Mouse (Mus musculus) left cerebral cortex, adult 2 months (tissue): ENCODE measurements around the gene Galp. TPM values are rescaled to one million over a fixed set of nuclear protein-coding genes. Genes with fewer than 3 reads are reported as not detected.
A peak's percentile ranks its signal among the peaks of the same experiment; 100 is the strongest.
"Not testable (repeated sequence)": the region's sequence is repeated elsewhere in the genome, so short reads cannot be mapped to it uniquely, and the experiment has no call there.

Source experiments
- DNase-seq, 2 experiments: peaks; one replicate each; pipeline ENCODE4 v3.0.0; 2021 to 2022; ENCODE audit warnings: low spot score in 2 of 2, mixed read lengths in 1 of 2; ENCODE audit errors: extremely low spot score in 1 of 2
- H3K27ac ChIP-seq: fragments of 200-600 bp; 2 replicates; pipeline ENCODE4 v1.8.1; 2022
- H3K4me3 ChIP-seq: fragments of 200-600 bp; 2 replicates; pipeline ENCODE4 v1.8.1; 2022
- CTCF ChIP-seq: fragments of 200-600 bp; IDR thresholded peaks from 2 replicates; pipeline ENCODE4 v1.8.1; 2022; ENCODE audit warnings: antibody characterized with exemption, mild to moderate bottlenecking, moderate library complexity
- intact Hi-C: fragments of 180-260 bp; cut with DNase I; formaldehyde crosslinking; loops from one replicate; pipeline ENCODE4 v1.15.1; 2025
- total RNA-seq, 2 experiments: library from RNA; stranded (reverse); gene quantifications; 2 replicates each; pipeline ENCODE4 v1.2.3; 2021

Galp gene
- total RNA-seq, 2 experiments from 2014 or later, result not detected

DNA sequence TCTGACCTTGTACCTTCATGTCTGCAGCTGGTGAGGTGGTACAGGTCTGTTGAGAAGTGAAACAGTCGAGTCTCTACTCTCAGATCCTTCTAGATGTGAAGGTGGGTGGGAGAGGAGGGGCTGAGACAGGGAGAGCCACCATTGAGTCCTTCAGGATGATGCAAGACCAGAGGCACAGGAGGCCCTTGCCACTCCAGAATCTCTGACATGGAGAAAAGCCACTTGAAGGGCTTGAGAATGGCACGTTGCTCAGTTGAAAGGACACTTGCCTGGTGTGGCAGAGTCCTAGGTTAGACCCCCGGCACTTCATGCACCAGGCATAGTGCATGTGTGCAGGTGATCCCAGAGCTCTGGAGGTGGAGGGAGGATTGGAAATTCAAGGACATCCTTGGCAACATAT lies 35.3 kb upstream of the Galp start:
- Histone ChIP-seq H3K27ac (no peak overlapping the region), H3K4me3 (no peak overlapping the region)
- no peak for DNase-seq
- TF ChIP-seq CTCF, result no peak
- intact Hi-C loops, result no loop called here

DNA sequence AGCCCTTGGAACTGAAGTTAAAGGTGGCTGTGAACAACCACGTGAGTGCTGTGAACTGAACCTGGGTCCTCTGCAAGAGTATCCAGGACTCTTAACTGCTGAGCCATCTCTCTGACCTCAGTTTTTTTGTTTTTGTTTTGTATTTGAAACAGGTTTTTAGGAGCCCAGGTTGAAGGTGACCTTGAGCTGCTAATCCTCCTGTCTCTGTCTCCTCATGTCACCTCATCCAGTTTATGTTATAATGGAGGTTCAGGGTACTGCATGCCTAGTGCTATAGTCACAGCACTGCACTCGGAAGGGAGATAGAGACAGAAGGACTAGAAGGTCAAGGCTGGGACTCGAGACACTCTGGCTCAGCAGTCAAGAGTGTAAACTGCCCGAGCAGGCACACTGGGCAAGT lies 34.7 kb upstream of the Galp start:
- intact Hi-C loops, result no loop called here
- no peak for DNase-seq
- no peak for TF ChIP-seq CTCF

DNA sequence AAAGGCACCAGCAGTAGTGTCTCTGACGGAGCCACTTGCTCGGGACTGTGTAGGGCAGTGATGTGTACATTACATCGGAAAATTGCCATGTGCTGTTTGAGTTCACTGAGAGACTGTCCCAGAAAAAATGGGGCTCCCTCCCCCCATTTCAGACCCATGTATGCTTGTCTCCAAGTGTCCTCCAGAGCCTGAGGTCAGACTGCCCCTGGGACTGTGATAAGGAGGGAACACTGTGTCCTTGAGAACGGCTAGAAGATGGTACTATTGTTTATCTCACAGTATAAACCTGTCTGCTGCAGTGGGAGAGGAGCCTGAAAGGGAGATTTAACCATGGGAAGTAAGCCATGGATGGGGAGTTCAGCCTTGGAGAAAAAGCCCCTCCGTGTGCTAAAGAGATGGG lies 32.2 kb upstream of the Galp start:
- no peak for DNase-seq
- intact Hi-C loops, result no loop called here
- H3K27ac ChIP-seq, result no peak overlapping the region
- no peak for TF ChIP-seq CTCF
- no peak overlapping the region for H3K4me3 ChIP-seq

More for the DNA sequence above, 34.7 kb upstream of the Galp start:
- no peak overlapping the region for H3K27ac ChIP-seq
- H3K4me3 ChIP-seq, result no peak overlapping the region

DNA sequence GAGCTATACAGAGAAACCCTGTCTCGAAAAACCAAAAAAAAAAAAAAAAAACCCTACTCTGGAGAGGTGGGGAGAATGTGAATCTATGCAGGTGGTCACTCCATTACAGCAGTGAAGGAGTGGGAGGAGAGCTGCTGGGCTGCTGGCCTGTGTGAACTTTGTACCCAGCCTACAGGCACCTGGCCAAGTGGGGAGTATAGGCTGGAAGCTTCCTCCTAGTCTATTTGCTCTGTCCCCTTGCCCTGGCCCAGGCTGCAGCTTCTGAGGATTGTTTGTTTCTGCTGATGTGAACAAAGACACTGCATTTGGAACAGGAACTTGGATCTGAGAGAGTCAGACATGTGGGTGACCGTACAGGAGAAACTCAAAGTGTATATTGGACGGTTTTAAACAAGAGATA lies 27.5 kb upstream of the Galp start:
- no peak for TF ChIP-seq CTCF
- intact Hi-C loops, result no loop called here
- no peak overlapping the region; the same call in 1 of the 2 replicates for H3K27ac ChIP-seq
- H3K4me3 ChIP-seq, result no peak overlapping the region
- DNase-seq, result no peak

DNA sequence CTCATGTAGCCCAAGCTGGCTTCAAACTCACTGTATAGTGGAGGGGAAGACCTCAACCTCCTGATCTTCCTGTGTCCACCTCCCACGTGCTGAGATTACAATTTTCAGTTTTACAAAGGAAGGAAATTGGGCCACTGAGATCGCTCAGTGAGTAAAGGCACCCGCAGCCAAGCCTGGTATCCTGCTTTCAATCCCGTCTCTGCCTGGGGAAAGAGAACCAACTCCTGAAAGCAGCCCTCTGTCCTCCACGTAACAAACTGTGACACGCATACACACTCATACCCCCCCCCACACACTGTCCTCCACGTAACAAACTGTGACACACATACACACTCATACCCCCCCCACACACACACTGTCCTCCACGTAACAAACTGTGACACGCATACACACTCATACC lies 26.5 kb upstream of the Galp start:
- intact Hi-C loops, result loop anchor here (5.0 kb wide), 2 partner anchors 112 to 192 kb away; partner anchors contain the start of gene Zfp78
- H3K4me3 ChIP-seq, result no peak overlapping the region
- no peak for TF ChIP-seq CTCF
- no peak for DNase-seq
- H3K27ac ChIP-seq, result no peak overlapping the region; the same call in 1 of the 2 replicates

DNA sequence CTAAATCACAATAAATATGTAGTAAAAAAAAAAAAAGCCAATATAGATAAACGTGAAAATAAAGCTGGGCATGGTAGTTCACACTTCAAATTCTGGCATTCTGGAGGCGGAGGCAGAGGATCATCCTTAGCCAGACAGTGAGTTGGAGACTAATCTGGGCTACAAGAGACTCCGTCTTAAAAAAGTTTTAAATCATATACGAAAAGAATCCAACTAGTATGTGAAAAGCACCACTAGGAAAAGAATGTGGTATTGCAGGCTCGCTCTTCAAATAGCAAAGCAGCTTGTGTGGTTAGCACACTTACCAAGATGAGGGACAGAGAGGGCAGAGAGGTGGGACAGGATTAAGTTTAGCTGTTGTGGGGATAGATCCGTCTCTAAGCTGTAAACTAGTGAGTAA lies 26.0 kb upstream of the Galp start:
- no peak; the same call in 1 of the 2 replicates for TF ChIP-seq CTCF
- intact Hi-C loops, result loop anchor here (5.0 kb wide), 2 partner anchors 111 to 191 kb away; partner anchors contain the start of gene Zfp78
- no peak for DNase-seq
- H3K4me3 ChIP-seq, result no peak overlapping the region; the same call in 1 of the 2 replicates
- peak overlapping the region; percentile 87; the same call in 1 of the 2 replicates for H3K27ac ChIP-seq

DNA sequence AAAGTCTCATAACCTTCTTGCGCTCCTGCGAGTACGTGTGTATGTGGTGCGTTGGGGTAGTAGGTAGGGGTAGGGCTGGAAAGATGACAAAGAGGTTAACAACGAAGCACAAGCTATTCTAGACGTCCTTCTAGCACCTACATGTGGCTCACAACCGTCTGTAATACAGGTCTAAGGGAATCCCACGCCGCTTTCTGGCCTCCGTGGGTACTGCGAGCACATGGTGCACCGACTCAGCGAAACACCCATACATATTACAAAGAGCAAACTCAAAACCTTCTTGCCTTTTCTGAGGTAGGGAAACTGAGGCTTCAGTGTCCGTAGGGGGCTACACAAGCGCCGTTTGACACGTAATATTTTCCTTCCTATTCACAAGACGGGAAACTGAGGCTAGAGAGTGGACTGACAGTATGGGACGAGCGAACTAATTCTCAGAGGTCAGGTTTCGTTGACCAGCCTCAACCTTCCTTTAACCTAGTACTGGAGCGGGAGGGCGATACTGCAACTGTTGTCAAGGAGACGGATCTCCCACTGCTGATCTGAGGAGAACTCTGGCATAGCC lies 25.4 kb upstream of the Galp start:
- TF ChIP-seq CTCF, result peak; percentile 57
- intact Hi-C loops, result loop anchor here (1.0 to 5.0 kb wide), 5 partner anchors 15 to 191 kb away; partner anchors contain the start of gene Zfp78

DNA sequence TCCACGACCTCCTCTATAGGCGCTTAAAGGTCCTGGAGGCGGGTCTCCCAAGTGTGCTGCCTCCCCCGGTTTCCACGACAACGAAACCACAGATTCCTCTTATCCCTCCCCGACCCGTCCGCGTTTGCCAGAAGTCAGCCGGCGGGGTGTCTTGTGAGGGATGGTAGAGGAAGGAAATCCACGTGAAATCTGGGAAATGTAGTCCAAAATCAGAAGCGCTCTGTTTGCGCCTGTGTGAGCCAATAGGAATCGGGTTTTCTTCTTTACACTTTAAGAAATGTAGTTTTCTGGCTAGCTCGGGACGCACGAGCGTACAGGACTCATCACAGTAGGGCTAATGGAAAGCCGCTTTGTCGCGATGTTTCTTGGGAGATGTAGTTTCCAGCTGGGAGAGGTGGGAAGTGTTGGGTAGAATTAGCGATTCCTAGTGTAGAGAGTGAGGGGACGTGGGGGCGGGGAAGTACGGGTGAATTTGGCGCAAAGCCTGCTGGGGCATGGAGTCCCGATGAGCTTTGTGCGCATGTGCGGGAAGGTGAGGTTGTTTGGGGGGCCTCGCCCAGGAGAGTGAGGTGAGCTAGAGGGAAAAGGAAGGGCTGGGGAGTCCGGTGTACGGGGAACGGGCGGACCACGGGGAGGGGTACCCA lies 24.8 kb upstream of the Galp start, which contains the start of gene Zfp444:
Gene Zfp444, plus strand, starts transcription at position 221 of the 644 bp plus-strand sequence.
- TF ChIP-seq CTCF, result no peak
- DNase-seq, result peak; percentile 99
- intact Hi-C loops, result loop anchor here (1.0 to 5.0 kb wide), 5 partner anchors 16 to 190 kb away; partner anchors contain the start of gene Zfp78
- Histone ChIP-seq H3K4me3 (peak within 1 kb of the TSS; percentile 62), H3K27ac (peak within 1 kb of the TSS; percentile 87)

More for the DNA sequence above, 25.4 kb upstream of the Galp start:
- Histone ChIP-seq H3K4me3 (peak overlapping the region; percentile 62), H3K27ac (peak overlapping the region; percentile 87)
- DNase-seq, result peak; percentile 54 to 63

DNA sequence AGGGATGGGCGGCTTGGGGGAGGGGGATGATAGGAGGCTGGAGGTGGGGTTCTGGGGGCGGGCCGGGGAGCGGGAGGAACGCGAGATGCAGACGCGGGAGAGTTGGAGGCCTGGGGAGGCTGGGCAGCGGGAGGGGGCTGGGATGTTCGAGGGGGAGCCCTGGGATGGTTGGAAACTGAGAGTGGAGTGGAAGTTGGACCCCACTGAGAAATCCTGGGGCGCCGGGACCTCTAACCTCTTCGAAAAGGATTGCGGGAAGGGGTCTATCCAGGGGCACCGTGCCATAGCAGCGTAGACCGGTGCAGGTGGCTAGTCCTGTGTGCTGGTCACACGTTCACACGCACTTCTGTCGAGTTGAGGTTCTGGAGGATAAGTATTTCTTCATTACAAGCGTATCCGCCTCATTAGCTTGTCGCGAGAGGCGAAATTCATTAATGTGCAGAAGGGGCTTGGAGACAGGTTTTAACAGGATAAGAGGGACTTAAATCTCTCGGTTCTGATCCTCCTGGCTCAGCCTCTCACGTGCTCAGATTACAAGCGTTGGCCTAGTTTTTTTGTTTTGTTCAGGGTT lies 24.1 kb upstream of the Galp start:
- DNase-seq, result peak in 1 of 2 experiments; percentile 31

DNA sequence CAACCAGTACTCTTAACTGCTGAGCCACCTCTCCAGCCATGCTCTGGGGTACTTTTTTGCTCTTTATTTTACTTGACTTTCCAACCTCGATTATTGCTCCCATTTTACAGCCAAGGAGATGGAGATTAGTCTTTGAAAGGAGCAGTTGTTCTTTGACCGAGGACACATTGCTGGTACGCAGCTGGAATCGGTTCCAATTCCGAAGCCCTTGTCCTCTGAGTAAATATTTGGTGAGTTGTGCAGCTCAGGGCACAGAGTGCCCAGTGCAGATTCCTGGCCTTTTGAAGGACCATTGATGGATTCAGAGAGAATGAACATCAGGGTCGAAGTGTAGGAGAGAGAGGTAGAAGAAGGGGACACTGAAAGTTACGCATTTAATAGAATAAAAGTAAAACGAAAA lies 23.0 kb upstream of the Galp start:
- H3K4me3 ChIP-seq, result no peak overlapping the region
- H3K27ac ChIP-seq, result no peak overlapping the region
- no peak for TF ChIP-seq CTCF
- no peak for DNase-seq
- intact Hi-C loops, result loop anchor here (2.0 to 5.0 kb wide), 3 partner anchors 17 to 188 kb away; partner anchors contain the start of gene Zfp78

More for the DNA sequence above, 24.1 kb upstream of the Galp start:
- peak overlapping the region; percentile 70 for H3K27ac ChIP-seq
- intact Hi-C loops, result loop anchor here (1.0 to 5.0 kb wide), 5 partner anchors 16 to 190 kb away; partner anchors contain the start of gene Zfp78
- no peak for TF ChIP-seq CTCF
- H3K4me3 ChIP-seq, result peak overlapping the region; percentile 62

DNA sequence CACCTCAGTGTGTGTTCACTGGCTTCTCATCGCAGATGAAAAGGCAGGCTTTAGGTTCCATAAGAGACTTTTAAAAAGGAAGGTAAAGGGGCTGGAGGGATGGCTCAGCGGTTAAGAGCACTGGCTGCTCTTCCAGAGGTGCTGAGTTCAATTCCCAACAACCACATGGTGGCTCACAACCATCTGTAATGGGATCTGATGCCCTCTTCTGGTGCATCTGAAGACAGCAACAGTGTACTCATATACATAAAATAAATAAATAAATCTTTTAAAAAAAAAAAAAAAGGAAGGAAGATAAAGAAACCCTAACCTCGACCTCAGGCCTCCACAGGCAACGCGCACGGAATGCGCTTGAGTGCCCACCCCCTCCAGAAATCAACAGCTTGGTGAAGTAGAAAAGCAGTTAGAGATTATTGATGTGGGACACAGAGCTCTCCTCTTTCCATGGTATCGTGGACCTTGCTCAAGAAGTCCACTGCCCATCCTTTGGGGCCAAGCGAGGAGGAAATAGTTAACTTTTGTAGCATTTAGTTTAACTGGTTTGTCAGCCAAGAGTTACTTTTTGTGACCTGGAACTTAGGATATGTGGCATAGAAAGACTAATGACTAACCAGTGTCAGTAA lies 22.4 kb upstream of the Galp start:
- DNase-seq, H3K27ac ChIP-seq, H3K4me3 ChIP-seq: not testable (repeated sequence)
- peak; percentile 58 for TF ChIP-seq CTCF
- intact Hi-C loops, result loop anchor here (5.0 kb wide), 2 partner anchors 108 to 188 kb away; partner anchors contain the start of gene Zfp78
